Mouse (Mus musculus) myocyte (in vitro differentiated cells): Measurements from ENCODE around the gene Nmrk2.

Experiments
- CEBPB ChIP-seq: IDR thresholded peaks from 2 replicates; pipeline ENCODE4 v1.6.1; 2011; ENCODE audit warnings: mild to moderate bottlenecking, moderate library complexity; ENCODE audit not compliant: poor library complexity, insufficient read depth, severe bottlenecking
- USF1 ChIP-seq: IDR thresholded peaks from one replicate; pipeline ENCODE4 v1.6.1; 2011; ENCODE audit warnings: low read depth, mild to moderate bottlenecking, control low read depth, moderate library complexity

- no peak for TF ChIP-seq USF1
- TF ChIP-seq CEBPB, result no peak
Observed at GRCm38 (mm10) chr10:81216810-81217209, 15.0 kb upstream of the Nmrk2 start.
